Mouse (Mus musculus) olfactory bulb, adult 2 months (tissue): ENCODE measurements around the gene Dguok.

ENCODE experiments used
- CTCF ChIP-seq: fragments of 200-500 bp; IDR thresholded peaks from 2 replicates; pipeline ENCODE4 v1.5.1; 2012; ENCODE audit warnings: low read depth, mild to moderate bottlenecking, low read length, moderate library complexity; ENCODE audit not compliant: insufficient read depth
- POLR2A ChIP-seq: fragments of 200-500 bp; IDR thresholded peaks from 2 replicates; pipeline ENCODE4 v1.6.1; 2012; ENCODE audit warnings: mild to moderate bottlenecking, low read depth, low read length, moderate library complexity; ENCODE audit not compliant: insufficient read depth

DNA sequence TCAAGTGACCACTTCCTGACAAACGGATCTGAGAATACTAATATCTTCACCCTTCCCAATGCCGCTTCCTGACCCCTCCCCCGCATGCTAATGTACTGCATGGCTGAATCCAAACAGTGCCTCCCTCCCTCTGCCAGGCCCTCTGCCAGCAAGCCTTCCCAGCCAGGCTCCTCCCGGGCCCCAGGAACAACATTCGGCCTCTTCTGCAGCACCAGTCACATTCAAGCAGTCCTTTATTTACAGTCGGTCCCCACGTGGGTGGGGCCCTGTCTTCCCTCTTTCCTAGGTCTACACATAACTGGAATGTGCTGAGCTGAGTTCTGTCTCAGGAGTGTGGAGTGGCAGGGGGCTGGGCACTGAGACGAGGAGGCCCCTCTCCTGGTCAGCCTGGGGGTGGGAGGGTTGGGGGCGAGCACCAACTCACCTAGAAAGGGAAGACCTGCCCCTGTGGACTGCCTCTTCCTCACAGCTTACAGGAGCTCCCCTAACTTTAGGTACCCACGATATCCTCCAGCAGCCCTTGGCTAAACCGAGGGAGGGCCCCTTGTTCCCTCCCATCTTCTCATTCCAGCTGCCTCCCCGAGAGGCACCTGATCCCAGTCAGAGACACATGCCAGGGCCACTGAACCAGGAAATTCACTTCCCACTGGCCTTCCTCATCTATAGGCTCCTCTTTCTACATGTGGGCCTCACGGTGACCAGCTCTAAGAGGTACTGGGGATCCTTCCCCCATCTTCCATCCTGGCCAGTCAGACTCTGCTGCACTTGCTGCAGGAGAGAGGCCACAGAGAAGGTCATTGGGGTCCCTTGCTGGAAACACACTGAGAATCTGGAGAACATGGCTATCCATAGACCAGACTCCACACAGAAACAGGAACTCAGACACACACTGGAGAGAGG lies 63.1 kb downstream of the Dguok start:
- no peak for TF ChIP-seq CTCF
- no peak for TF ChIP-seq POLR2A
